Mouse (Mus musculus): ENCODE measurements around the gene Psmd14.

Psmd14 gene

GRCm38 (mm10) chr2:61711108-61712040 lies at the start of gene Psmd14:
Gene Psmd14 (plus strand): TSS chr2:61711694.
- DNase-seq = peak; percentile 87

GRCm38 (mm10) chr2:61662833-61663232 lies 48.7 kb upstream of the Psmd14 start:
- no peak for DNase-seq

DNA sequence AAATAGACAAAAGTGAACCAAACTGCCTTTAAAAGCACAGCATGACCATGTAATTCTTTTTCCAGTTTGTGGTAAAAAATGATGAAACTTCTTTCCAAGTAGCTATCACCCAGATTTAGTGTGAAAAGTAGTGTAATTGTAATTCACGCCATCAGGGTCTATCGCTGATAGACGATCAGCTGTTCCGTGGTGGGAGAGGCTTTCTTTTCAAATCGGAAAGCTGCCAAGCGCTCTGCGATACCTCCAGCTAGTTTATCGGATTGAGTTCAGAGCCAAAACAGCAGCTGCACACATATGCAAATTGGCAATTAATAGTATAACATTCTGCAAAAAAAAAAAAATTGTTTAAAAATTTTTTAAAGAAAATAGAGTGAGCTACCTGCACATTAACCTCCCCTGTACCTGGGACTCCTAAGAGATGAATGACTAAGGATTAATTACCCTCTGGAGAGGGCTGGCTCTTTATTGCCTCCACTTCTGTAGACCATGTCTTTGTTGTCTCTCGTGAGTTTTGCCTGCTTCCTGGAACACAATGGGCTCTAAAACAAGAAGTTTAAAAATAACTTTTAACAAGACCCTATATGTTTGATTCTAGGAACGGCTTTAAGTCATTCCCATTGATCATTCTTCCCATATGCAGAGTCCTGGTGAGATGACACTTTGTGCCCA lies 47.8 kb upstream of the Psmd14 start:
- no peak for DNase-seq

DNA sequence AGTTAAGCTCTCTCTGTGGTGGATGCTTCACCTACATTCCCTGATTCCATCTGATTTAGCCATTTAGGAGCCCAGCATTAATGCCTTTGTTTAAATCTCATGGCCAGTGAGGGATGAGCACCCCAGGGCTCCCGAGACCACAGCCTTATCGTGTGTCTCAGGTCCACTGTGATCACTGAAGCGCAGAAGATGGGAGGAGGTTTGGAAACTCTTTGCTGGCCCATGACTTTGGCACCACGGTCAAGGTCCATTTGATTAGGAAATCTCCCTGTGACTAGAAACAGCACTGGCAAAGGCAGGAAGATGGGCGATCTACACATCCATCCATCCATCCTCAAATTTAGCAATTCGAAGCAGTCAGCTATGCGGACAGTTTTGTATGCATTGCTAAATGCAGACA lies 44.1 kb upstream of the Psmd14 start:
- no peak for DNase-seq

DNA sequence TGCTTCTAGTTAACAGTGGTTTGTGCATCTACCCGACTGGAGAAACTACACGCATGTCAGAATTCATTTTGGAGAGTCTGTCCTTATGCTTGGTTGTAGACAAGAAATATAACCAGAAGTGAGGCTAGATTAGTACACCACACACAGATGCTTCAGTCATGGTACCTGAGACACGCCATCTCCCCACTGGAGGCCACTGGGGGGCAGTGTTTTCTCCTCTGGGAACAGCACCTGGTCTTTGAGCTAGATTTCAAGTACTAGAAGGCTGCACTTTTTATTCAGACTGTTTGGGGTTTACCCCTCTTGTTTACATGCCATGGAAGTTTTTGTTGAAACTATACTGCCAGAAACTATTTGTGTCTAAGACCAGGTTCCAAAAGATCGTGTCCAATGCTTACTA lies 43.2 kb upstream of the Psmd14 start:
- DNase-seq = peak; percentile 69

GRCm38 (mm10) chr2:61674555-61674954 lies 36.9 kb upstream of the Psmd14 start:
- no peak for DNase-seq

DNA sequence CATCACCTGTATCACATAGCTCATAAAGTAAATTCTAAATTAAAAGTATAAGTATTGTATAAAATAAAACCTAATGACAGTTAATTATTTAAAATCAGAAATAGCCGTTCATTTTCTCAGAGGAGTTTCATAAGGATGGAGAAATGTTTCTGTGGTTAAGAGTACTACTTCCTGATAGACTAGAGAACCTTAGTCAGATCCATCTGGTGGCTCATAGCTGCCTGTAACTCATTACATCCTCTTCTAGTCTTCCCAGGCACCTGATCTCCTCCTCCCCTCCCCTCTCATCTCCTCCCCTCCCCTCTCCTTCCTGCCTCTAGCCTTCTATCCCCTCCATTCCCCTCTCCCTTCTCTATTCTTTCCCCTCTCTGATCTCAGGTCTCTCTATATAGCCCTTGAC lies 29.9 kb upstream of the Psmd14 start:
- no peak for DNase-seq

- DNase-seq = no peak
These were observed 25.0 kb upstream of the Psmd14 start for GRCm38 (mm10) chr2:61686533-61686932.

- no peak for DNase-seq
These were observed 22.4 kb upstream of the Psmd14 start for GRCm38 (mm10) chr2:61689086-61689485.

DNA sequence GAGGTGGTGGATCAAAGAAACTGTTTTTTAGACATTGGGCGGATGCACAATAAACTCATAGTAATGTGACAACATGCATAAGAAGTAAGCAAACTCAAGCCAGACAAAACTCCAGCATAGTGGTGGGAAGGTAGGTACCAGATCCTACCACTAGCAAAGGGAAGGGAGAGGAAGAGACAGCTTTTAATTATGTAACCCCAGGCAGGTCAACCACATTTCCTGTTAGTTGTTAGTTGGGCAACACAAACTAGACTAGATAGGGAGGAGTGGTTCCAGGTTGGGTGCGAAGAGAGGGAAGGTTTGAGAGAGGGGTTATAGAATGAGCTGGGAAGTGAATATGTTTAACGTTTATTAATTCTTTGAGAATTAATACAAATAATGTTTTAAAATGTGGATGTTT lies 1.9 kb upstream of the Psmd14 start:
- no peak for DNase-seq

- no peak for DNase-seq
These were observed 1.0 kb downstream of the Psmd14 start for GRCm38 (mm10) chr2:61712526-61712925.

GRCm38 (mm10) chr2:61722401-61722982 lies 11.0 kb downstream of the Psmd14 start:
- DNase-seq = no peak

DNA sequence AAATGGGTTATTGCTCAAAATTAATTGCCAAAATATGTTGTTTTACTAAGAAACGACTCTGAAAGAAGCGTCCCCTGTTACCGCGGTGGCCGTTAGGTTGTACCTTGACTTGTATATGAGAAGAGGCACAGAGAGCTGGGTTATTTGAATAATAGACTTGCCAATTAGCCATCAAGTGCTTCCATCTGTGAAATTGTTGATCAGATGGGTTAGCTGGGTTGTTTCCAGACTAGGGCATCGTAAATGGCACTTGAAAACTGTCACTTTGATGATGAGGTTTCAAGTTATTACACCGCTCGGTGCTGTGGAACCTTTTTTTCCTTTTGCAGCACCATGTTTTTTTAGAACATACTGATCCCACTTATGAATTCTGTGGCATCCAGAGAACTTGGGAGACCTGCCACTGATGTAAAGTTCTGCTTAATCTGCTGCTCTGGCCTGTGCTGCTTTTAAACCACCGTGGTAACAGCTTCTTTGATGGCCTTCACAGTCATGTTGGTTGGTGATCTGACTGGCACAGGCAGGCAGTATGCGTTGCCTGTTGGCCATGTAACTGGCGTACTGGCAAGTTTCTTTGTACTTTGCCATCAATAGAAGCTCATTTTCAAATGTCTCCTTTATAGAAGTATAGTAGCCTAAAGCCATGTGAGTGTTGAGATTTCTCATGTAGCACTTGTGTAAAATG lies 21.4 kb downstream of the Psmd14 start:
- DNase-seq = no peak

DNA sequence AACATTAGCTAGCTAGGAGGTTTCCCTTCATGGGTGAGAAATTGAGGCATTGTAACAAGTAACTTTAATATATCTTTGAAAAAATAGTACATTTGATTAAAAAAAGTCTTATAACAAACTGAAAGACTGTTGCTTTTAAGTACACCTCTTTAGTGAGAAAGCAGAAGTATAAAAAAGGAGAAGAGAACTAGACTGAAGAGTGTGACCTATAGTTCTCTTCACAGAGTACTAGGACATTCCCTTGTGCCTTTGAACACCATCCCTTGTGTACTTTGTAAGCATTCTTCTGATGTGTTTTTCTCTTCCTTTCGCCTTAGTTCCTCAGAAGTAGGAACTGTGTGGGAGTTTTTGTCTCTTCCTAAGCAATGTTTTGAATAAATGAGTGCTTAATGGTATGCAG lies 22.7 kb downstream of the Psmd14 start:
- DNase-seq = no peak

GRCm38 (mm10) chr2:61746051-61746450 lies 34.6 kb downstream of the Psmd14 start:
- DNase-seq = no peak

DNA sequence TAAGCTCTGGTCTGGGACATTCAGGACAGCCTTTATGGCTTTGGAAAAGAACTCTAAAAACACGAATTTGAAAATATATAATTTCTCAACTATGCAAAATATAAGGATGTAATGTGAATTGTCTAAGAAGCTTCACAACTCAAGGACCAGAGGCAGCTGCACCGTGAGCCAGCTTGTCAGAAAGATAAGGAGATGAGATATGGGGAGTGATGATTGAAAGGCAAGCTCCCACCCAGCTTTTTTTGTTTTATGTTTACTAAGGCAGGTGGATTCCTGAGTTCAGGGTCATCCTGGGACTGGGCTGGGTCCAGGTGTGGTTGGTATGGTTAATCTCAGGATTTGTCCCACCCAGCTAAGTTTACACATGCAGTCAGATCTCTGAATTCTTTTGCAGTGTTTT lies 35.1 kb downstream of the Psmd14 start:
- DNase-seq = no peak

- DNase-seq = no peak
These were observed 35.9 kb downstream of the Psmd14 start for GRCm38 (mm10) chr2:61747411-61747810.

DNA sequence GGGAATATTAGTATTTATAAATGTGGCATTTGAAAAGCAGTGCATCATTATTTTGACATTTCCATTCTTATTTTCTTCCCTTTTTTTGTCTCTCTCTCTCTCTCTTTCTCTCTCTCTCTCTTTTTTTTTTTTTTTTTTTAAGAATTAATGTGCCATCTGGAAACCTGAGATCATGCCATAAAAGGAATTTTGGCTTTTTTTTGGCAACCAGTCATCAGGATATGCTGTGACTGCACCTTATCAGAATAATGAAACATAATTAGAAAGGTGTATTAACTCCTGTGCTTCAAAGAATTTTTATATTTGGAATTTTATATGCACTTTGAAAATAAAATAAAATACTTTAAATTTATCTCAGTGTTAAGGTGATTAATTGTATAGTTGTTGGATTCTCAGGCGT lies 39.2 kb downstream of the Psmd14 start:
- DNase-seq = no peak

- DNase-seq = no peak
These were observed 39.8 kb downstream of the Psmd14 start for GRCm38 (mm10) chr2:61751286-61751685.

- no peak for DNase-seq
These were observed 40.9 kb downstream of the Psmd14 start for GRCm38 (mm10) chr2:61752362-61752761.

- DNase-seq = no peak
These were observed 43.5 kb downstream of the Psmd14 start for GRCm38 (mm10) chr2:61754989-61755388.

DNA sequence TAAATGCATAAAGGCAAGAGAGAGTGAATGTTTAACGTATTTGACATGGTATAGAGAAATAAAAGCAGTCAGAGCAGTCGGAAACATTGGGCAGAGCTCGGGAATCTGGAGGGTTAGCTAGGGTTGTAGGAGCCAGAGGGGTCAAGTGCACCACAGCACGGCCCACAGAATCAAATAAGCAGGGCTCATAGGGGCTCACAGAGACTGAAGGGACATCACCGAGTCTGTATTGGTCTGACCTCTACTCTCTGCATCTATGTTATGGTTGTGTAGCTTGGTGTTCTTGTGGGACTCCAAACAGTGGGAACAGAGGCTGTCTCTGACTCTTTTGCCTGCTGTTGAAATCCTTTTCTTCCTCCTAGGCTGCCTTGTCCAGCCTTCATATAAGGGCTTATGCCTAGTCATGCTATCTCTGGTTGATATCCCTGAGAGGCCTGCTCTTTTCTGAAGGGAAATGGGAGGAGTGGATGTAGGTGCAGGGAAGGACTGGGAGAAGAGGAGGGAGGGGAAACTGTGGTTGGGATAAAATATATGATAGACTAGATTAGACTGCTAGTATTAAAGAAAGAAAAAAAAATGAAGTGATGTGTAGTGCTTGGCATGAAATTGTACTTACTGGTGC lies 47.9 kb downstream of the Psmd14 start:
- no peak for DNase-seq

- no peak for DNase-seq
These were observed 48.5 kb downstream of the Psmd14 start for GRCm38 (mm10) chr2:61760044-61760443.

All from kidney, adult 18-20 months (tissue).